Mouse (Mus musculus) inflammation-experienced regulatory T-cells, adult 6 months (primary cell): Measurements from ENCODE around the gene Dennd1a. TPM values are rescaled to one million over a fixed set of nuclear protein-coding genes. Genes with fewer than 3 reads are reported as not detected.

Experiments used
- ATAC-seq: one replicate; pipeline ENCODE4 v1.8.0; 2017
- polyA plus RNA-seq, 3 experiments: library from polyadenylated mRNA; unstranded; fragments of 100-300 nt; shearing (Covaris generic); gene quantifications; one replicate each; pipeline ENCODE4 v1.2.1; 2017

The Dennd1a gene
- polyA plus RNA-seq, 3 experiments from 2014 or later: 9.3 to 16.0 (median 14.6) TPM

DNA sequence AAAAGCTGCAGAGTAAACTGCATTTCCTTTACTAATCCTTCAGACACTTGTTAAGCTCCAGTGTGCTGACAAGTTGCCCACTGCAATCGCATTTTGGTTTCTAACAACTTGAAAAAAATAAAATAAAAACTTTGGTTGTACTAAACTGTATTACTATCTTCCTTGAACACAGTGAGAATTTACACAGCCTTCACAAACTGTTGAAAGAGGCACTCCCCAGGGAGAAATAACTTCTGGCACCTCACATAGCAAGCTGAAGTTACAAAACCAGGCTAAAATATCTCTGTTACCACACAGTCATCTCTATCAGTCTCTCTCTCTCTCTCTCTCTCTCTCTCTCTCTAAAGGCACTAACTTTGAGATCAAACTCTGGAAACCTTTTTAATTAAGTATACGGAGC, 63.4 kb downstream of the Dennd1a start:
- no peak for ATAC-seq

DNA sequence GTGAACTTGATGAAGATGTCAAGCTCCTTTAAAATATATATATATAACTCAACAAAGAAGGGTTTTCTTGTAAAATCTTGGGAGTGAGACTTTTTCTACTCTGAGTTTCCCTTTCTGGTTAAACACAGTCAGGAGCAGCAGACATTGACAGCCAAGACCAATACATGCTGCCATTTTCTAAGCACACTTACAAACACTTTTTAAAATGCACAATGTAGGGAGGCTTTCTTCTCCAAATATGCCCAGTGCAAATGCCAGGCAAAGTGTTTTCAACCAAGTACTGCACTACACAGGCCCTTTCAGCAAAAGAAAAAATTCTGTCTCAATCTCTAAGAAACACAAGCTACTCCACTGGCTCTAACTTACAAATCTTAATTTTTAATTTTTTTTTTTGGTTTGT, 65.7 kb downstream of the Dennd1a start:
- ATAC-seq: no peak

DNA sequence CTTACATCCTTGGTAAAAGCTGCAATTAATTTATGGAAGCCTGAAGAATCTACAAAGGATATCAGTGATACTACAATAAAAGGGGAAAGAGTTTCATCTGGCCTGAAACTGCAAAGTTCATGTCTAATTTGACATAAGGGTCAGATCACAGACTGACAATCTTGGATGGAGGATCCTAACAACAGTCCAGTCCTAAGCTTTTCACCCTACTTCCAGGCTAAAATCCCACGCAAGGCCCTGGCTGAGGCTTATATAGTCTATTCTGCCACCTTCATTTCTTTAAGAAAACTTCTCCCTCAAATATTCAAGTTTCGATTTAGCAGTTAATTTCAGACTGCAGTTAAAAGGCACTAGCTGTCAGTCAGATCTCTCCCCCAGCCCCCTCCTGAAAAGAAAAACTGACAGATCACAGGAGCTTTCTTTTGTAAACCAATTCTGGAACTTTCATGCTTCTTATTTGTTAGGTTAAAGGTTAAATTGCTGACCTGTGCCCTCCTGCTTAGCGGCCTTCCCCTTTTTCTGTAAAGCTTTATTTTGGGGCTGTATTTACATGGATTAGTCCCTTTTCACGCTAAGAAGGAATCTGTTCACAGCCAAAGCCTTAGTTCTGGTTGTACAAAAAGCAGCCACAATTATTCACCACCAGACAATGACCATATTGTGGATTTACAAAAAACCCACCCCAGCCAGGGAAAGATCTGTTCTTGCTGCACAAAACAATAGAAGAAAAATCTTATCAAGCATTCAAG, 66.3 kb downstream of the Dennd1a start:
- ATAC-seq: no peak

DNA sequence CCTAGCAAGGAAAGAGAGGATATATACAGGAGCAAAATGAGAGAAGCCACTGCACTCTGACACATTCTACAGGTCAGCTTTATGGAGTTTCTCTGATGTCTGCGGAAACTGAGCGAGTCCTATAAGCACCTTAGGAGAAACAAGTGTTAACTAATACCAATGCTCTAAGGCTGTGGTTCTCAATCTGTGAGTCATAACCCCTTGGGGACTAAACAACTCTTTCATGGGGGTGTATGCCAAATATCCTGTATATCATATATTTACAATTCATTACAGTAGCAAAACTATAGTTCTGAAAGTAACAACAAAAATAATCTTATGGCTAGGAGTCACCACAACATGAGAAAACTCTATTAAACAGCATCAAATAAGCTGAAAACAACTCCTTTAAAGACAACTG, 67.5 kb downstream of the Dennd1a start:
- ATAC-seq: peak; percentile 37

DNA sequence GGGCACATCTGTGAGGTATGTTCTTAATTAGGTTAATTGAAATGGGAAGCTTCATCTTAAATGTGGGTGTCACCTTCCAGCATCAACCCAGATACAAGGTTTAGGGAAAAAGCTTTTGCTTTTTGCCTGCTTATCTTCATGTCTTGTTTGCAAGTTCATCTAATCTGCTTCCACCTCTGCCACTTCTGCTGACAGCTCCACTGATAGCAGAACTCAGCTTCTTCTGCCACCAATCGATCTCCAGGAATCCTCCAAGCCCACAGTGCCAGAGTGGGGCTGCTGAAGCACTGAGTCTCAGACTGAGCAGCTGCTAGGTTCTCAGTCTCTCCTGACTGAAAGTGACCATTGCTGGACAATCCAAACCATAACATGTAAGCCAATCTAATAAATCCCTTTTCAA, 74.1 kb downstream of the Dennd1a start:
- ATAC-seq: no peak

DNA sequence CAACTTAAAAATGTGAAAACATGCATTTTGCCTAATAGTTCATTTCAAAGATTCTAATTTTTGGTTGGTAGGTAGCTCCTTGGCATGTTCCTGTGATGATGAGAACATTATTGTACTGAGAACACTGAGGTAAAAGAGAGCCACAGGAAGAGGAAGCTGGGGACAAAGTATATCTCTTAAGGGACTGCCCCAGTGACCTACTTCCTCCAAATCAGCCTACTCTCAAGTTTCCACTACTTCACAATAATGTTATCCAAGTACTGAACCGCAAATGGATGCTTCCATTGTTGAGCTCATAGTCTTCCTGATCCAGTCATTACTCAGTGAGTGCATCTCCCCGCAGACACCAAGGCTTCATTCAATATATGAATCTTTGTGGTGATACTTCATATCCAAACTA, 75.8 kb downstream of the Dennd1a start:
- peak; percentile 98 for ATAC-seq

DNA sequence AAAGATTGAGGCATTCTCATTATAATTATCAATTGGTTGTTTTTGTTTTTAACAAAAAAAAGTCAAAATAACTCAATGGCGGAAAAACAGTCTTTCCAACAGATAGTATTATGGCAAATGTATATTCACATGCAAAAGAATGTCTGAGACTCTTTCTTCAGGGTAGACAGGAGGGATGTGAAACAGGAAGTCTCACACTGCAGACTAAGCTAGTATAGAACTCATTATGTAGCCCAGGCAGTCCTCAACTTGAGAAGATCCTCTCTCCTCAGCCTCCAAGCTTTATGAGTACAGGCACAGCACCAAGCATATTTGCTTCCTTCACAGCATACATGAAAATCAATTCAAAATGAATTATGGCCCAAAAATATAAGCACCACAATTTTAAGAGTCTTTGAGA, 79.4 kb downstream of the Dennd1a start:
- ATAC-seq: no peak

DNA sequence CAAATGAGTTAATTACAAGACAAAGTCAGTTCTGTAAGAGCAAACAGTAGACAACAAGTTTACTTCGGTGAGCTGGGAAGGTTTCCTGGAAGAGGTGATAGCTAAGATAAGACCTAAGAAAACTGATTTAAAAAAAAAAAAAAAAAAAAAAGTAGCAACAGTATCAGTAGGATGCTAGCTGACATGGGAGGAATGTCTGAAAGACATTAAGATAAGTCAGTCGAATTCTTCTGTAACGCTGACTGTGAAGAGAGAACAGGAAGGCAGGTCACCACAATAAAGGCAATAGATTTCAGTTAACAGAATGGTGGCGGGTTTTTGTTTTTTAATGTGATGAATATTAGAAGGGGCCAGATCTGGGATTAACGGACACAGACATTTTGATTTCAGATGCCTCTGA, 81.9 kb downstream of the Dennd1a start:
- peak; percentile 88 for ATAC-seq

DNA sequence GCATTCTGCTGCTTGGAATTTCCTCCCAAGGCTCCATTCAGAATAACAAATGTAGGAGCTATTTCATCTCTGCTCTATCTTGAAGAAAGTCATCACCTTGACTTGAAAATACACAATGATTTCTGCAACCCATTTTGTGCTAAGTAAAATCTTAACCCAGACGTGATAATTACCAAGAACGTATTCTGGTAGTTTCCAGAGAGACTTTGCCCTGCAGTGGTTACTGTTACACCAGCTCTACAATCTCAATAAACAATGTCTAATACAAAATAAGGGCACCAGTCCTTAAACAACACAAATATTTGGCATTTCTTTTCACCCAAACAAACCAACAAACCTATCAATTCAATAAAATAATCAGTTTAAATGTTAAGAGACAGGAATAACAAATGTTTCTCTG, 82.5 kb downstream of the Dennd1a start:
- no peak for ATAC-seq

DNA sequence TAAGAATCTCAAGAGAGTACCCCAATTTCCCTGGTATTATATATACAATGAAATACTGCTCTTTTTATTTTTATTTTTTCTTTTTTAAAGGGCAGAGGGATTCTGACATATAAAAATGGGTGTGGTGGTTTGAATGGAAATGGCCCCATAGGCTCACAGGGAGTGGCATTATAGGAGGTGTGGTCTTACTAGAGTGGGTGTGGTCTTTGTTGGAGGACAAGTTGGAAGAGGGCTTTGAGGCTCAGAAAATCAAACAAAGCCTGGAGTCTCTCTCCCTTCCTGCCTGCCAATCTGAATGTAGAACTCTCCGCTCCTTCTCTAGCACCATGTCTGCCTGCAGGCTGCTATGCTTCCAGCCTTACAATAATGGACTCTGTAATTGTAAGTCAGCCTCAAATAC, 89.1 kb downstream of the Dennd1a start:
- no peak for ATAC-seq

DNA sequence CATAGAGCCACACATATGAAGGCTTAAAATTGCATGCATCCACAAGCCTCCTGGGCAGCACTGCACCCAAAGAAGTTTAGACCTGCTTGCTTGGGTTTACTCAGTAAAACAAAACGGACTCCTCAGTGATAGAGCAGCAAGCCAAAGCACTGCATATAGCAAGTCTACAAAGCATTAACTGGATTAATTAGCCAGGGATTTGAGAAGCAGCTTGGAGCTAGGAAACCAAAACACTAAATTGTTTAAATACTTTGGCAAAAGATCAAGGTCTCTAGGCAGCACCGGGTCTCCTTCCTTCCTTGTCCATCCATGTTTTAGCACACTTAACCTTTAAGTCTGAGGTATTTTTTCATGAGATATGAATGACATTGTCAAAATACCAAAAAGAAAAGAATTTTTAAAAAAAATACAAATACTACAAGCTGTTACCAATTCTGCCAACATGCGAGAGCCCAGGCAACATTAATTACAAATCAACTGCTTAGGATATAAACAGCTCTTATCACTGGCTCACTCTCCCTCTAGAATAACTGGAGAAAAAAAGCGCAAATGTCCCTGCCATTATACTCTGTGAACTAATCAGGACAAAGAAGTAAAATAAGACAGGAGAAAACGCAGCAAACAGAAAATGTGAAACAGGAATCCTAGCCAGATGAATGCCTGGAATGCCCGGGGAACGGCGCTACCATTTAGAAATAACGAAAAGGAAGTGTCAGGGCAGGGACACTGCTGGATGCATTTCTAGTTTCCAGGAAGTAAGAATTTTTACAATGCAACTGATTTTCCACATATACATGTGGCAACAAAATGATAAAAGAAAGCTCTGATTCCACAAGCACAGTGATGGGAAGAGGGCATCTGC, 90.8 kb downstream of the Dennd1a start:
- no peak for ATAC-seq

DNA sequence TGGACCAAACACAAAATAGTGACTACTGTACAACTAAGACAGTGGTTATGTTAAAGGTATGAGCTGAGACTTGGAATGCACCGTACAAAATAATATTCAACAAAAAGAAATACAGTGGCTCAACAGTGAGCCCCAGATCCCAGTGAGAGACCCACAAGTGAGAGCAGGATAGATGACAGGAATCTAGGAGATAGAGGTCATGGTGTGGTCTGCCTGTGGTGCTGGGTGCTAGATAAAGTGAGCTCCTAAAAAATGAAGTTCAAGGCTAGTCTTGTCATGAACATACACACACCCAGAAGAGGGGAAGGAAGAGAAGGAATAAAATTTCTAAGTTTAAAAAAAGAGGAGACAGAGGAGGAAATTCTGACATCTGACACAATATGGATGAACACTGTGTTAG, 95.2 kb downstream of the Dennd1a start:
- ATAC-seq: no peak

DNA sequence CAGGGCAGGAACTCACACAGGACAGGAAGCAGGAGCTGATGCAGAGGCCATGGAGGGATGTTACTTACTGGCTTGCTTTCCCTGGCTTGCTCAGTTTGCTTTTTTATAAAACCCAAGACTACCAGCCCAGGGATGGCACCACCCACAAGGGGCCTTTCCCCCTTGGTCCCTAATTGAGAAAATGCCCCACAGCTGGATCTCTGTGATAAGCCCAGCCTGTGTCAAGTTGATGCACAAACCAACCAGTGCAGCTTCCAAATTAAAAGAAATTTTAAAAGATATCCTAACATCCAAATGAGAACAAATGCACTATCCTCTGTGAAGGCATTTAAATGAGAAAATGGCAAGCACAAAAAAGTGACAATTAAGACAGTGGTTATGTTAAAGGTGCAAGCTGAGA, 95.6 kb downstream of the Dennd1a start:
- no peak for ATAC-seq

DNA sequence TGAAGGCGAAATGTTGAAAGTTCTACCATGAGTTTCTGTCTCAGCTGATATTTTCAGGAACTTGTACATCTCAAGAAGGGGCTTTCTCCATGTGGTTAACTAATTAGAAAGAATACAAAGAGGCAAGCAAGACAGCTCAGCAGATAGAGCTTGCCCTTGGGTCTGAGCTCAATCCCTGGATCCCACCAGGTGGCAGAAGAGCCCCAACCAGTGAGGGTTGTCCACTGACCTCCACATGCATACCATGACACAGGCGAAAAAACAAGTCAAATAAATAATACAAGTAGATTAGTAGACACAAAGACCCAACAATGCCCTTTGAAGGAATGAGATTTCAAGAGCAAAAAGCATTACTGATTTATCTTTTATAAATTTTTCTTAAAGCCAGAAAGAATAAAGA, 100.8 kb downstream of the Dennd1a start:
- no peak for ATAC-seq

DNA sequence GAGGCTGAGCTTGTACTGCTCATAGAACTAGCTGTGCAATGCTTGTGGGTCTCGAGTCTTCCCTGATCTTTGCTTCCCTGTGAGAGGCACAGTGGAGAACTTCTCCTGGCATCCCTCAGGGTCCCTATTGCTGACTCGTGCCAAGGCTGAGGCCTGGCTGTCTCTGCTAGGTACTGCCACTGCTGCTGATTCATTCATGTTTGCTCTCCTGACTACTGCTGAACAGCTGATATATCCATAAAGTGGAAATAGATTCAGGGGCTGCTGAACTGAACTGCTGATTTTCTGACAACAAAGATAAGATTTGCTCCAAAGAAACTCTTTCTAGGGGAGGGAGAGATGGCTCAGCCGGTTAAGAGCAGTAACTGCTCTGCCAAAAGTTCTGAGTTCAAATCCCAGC, 102.2 kb downstream of the Dennd1a start:
- ATAC-seq: no peak

DNA sequence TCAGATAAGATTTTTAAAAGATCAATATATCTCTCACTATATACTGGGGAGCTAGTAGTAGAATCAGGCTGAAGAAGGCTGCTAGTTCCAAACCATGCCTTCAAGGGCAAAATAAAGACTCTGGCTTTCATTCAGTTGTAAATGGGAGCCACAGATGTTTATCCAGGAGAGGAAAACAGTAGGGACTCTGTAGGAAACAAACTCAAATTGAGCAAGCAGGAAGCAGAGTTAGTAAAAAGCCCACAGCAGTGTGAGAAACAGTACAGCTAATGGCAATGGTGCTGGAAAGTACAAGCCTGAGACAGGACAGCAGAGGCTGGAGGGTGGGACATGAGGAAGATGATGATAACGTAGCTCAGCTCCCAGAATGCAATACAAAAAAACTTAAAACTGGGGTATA, 103.3 kb downstream of the Dennd1a start:
- ATAC-seq: no peak

DNA sequence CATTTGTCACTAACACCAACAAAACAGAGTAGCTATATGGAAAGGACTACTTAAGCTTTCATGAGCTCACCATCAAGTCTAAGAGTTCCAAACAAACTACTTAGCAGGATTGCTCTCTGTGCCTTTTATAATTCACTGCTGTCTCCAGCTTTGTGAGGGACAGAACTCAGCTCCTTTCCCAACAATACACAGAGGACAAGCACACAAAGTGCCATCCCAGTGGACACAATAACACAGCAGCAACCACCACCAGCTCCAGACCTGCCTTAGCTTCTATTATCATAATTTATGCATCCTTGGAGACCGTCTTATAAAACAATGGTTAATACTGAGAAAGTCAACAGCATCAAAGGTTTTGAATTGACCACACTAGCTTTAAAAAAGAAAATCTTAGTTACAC, 104.9 kb downstream of the Dennd1a start:
- no peak for ATAC-seq

DNA sequence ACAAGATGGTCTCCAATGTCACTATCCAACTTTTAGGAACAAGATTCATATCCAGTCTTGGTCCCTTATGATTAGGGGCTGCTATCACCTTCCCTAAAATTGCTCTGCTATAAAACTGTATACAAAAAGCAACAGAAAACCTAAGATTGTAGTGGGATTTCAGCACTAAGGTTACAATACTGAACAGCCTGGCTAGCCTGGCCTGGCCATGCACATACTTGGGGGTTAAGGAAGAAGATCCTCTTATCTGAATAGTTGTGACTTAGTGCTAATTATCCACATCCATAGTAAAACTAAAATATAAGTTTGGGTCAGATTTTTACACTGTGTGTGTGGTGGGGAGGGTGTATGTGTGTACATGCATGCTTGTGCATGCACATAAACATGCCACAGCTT, 109.6 kb downstream of the Dennd1a start:
- no peak for ATAC-seq

DNA sequence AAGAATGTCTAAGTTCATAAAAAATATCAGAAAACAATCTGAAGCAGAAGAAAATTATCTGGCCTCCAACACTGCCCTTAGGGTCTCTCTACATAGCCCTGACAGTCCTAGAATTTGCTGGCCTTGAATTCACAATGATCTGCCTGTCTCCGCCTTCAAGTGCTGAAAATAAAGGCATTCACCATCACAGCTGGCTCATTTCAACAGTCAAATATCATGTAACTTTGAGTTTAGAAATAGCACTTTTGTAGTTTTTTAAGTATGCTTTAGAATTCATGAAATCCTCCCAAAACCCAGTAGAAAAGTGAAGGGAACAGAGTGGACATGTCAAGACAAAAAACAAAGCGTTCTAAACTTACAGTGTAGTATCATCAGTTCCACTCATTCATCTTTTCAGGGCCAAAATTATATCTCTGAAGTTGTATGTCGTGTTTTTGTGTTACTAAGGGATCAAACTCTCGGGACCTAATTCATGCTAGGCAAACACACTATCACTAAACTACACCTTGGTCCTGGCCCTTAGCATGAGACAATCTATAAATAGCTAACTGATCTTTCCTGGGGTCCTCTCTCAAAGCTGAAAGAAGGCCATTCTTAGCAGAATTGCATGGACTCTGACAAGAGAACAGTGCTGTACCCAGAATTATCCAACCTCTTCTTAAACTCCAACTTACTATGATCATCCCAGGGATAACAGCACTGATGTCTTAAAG, 110.2 kb downstream of the Dennd1a start:
- ATAC-seq: no peak

DNA sequence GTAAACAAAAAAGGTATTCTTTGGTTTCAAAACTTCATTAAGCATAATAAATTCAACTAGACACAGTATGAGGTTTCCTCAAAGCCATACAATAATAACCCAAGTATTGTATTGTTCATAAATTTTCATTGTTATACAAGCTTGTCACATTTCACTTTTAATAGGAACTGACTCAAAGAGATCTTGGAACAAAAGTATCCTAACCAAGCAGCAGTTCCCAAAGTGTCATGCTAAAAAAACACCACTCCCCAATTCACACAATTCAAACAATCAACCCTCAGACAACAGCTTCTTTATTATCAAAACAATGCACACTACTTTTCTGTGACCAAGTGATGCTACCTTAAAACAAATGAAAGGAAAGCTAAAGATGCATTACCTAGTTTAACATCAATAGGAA, 111.9 kb downstream of the Dennd1a start:
- ATAC-seq: no peak

DNA sequence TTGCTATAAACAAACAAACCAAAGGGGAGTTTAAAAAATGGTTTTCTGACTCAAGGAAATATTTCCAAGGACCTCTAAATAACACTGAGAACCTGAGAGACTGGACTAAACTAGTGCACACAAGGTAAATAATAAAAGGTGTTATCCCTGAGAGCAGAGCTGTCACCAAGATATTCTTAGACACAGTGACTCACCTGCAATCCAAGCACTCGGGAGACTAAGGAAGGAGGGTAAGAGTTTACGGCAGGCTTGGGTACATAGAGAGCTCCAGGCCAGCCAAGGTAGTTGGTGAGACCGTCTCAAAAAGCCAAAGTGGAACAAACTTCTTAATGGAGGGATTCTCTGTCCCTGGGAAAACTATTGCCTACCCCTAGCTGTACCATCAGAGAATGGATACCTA, 118.6 kb downstream of the Dennd1a start:
- no peak for ATAC-seq

DNA sequence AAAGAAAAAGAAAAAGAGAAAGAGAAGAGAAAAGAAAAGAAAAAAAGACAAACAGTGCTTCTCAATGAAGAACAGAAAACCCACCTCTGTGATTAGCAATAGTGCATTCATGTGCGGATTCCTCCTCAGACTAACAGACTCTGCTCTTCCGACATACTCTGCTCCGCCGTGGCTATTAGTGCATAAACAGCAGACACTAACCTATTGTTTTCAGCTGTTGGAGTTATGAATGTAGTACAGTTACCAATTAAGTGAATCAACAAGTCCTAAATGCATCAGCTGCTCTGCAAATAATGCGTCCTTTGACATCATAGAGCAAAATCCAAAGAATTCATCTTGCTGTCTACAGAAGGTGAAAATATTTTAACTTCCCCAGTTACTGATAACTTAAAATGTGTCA, 121.2 kb downstream of the Dennd1a start:
- no peak for ATAC-seq

DNA sequence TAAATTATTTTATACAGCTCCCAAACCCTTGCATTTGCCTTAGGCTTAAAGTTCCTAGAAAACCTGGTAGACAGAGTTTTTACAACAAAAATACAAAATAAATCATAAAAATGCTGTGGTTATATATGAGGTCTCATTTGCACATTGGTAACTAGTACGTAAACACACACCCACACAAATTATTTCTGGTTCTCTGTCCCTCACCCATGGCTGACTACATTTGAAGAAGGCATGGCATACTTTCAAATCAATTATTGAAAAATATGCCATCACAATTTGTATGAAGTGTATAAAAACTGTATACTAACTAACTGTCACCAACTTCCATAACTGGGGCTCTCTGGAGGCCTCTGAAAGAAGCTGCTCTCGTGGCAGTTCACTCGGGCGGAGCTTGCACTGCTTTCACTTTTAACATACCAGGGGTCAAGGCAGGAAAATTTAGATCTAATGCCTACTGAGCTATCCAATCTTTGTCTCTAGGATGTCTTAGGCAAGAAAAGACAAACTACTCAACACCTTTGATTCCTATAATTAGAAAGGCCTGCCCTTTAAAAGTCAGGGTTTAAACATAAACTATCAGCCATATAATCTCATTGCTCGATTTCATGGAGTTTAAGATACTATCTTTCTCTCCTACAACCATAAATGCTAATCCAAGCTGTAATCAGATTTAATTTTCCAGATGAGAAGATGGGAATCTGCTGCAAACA, 122.7 kb downstream of the Dennd1a start:
- peak; percentile 71 for ATAC-seq
